Mouse (Mus musculus) thymus, postnatal 0 days (tissue): ENCODE measurements at regions not wholly inside any gene's neighbourhood (a gene's known extent, or its start where the extent isn't known, plus 50 kb on each side); places are given as distances from the start of the nearest gene placed in this dataset.
A peak's percentile ranks its signal among the peaks of the same experiment; 100 is the strongest.

Experiments
- DNase-seq: peaks from one replicate; pipeline ENCODE4 v3.0.0-alpha.2; 2015; ENCODE audit warnings: low spot score

GRCm38 (mm10) chr9:61286561-61286960 is 85.6 kb upstream of the Tle3 start:
- DNase-seq, result no peak

- peak; percentile 12 for DNase-seq
Measured at GRCm38 (mm10) chr9:61289117-61289516, 83.0 kb upstream of the Tle3 start.

GRCm38 (mm10) chr9:61289713-61290112 is 82.5 kb upstream of the Tle3 start:
- DNase-seq, result no peak

GRCm38 (mm10) chr9:61291646-61292045 is 80.5 kb upstream of the Tle3 start:
- no peak for DNase-seq

- DNase-seq, result no peak
Measured at GRCm38 (mm10) chr9:61292501-61292900, 79.7 kb upstream of the Tle3 start.

- DNase-seq, result no peak
Measured at GRCm38 (mm10) chr9:61293223-61293985, 78.8 kb upstream of the Tle3 start.

DNA sequence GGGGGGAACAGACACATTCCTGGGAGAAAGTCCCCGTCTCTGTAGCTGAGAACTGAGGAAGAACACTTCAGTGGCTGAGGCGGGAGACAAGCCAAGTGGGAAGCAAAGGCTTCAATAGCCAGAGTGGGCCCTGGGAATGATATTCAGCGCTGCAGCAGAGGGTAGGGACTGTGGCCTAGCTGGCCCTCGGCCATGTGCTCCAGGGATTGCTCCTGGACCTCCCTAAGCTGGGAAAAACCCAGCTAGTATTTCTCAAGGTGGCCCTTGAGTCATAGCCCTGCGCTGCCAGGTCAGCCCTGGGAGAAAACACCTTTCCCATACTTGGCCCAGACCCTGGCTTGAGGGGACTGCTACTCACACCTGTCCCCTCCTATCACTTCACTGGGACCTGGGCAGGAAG is 77.2 kb upstream of the Tle3 start:
- no peak for DNase-seq

- no peak for DNase-seq
Measured at GRCm38 (mm10) chr9:61296311-61296947, 75.7 kb upstream of the Tle3 start.

DNA sequence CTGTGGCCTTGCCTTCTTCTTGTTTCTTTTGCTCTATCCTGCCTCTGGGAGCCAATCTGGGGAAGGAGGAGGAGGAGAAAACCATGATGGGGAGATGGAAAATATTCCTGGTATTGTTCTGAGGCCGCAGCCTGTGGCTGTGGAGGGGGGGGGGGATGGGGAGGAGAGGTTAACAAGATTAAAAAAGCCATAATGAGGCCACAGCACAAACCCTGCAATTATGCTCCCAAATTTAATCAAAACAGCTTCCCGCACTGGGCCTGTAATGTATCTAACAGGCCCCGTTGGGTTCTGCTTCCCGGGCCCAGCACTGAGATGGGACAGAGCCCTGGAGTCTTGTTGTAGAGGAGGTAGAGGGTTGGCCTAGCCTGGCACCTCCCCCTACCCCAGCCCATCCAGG is 74.8 kb upstream of the Tle3 start:
- DNase-seq, result no peak

- no peak for DNase-seq
Measured at GRCm38 (mm10) chr9:61299873-61300560, 72.1 kb upstream of the Tle3 start.

DNA sequence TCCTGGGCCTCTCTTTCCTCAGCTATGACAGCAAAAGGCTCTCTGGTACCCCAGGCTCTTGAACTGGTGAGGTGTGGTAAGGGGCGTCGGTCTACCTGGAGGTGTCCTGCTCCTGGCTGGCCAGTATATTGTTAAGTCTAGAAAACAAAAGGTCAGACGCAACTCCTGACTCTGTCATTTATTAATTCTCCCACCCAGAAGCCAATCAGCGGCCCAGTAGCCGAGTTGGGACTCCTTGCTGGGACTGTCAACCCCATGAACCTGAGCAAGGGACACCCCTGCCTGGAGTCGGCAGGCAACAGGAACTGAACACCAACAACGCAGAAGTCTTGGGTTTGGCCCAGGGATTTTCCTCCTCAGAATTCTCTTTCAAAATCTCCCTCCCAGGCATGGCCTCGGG is 71.1 kb upstream of the Tle3 start:
- no peak for DNase-seq

GRCm38 (mm10) chr9:61302724-61303123 is 69.4 kb upstream of the Tle3 start:
- DNase-seq, result no peak

GRCm38 (mm10) chr9:61306306-61306705 is 65.9 kb upstream of the Tle3 start:
- DNase-seq, result no peak

GRCm38 (mm10) chr9:61309096-61309495 is 63.1 kb upstream of the Tle3 start:
- no peak for DNase-seq

DNA sequence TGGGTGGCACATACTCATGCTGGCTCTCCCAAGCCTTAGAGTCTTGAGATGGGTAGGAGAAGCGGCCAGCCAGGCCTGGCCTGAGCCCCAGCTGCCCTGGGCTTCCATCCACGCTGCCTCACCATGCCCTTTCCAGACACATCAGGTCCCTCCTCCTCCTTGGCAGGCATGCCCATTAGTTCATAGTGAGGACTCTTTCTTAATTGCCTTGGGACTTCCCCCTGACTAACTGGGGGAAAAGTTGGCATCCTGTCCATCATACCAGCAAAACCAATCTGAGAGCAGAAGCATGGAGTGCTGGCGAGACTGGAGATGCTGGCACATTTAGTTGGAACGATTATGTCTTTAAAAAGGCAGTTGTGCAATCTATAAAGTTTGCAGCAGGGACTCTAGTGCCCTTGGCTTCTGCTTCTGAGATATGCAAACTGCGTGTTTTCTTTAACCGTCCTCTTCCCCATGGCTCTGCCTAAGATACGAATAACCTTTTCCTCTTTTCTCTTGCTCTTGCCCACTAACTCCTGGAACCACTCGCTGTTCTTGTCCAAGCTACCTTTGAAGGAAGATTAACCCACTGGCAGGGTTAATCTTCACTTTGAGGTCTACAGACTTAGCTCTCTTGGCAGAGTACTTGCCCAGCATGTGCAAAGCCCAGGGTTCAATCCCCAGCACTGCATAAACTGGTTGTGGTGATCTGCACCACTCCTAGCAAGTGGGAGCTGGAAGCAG is 62.2 kb upstream of the Tle3 start:
- DNase-seq, result no peak

- no peak for DNase-seq
Measured at GRCm38 (mm10) chr9:61310574-61310973, 61.6 kb upstream of the Tle3 start.

DNA sequence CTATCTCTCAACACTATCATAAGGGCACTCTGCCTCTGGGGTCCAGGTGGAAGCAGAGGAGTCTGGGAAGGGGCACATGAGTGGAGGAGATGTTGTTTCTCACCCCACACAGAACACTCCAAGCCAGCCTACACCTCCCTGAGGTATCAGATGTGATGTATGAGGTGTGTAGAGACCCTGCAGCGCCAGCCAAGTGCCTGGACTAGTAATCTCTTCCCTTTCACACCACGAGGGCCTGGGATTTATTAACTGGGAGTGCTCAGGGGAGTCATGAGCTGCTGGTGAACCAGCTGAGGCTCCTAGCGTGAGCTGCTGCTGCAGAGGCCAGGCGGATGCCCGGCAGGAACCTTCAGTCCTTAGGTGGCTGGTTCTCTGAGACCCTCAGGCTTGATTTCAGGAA is 60.6 kb upstream of the Tle3 start:
- DNase-seq, result no peak

GRCm38 (mm10) chr9:61314630-61315179 is 57.5 kb upstream of the Tle3 start:
- no peak for DNase-seq

DNA sequence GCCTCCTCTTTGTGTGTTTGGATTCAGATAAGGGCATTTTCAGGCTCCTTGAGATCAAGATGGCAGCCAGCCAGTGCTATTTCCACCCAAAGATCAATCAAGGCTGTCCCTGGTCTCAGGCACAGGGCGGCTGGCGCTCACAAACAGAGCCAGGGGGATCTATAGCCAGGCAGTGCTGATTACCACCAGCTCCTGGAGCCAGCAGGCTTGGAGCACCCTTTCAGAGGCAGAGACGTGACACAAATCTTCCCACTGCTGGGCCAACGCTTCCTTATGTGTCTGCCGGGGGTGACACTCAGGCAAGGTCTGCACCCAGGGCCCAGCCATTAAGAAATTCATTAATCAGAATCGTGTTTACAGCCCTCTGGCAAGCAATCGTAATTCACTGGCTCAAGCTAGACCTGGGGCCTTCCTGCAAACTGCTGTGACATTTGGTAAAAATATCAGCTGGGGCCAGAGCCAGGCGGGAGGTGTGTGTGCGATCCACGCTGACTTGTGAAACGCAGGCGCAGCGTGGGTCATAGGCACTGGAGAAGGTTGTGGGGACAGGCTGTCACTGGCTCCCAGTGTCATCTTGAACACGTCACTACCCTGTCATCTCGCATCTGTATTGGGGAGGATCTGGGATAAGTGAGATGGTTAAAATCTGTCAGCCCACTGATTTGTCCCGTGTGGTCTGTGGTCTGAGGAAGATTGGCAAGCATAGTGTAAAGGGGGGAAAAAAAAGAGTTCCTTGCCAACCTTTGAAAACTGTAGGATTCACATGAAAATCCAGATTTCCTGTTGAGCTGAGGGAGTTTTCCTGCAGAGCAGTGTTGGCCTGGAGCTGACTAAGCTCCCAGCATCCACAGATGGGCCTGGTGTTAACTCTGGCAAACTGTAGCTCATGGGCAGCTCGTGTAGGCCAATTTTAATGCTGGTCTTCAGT is 56.5 kb upstream of the Tle3 start:
- DNase-seq, result no peak

- DNase-seq, result no peak
Measured at GRCm38 (mm10) chr9:61316442-61316841, 55.7 kb upstream of the Tle3 start.
